Mouse (Mus musculus) CH12.LX (cell line): ENCODE data around the gene Ate1.

Experiments used
- CHD2 ChIP-seq: IDR thresholded peaks from 2 replicates; pipeline ENCODE4 v1.6.1; 2011; ENCODE audit warnings: low read length, improper control_type of control experiment
- HCFC1 ChIP-seq: IDR thresholded peaks from 2 replicates; pipeline ENCODE4 v1.6.1; 2012; ENCODE audit warnings: low read depth, mild to moderate bottlenecking, inconsistent platforms, low read length, improper control_type of control experiment
- MAZ ChIP-seq: IDR thresholded peaks from 2 replicates; pipeline ENCODE4 v1.6.1; 2012; ENCODE audit warnings: low read depth, mild to moderate bottlenecking, inconsistent platforms, low read length, improper control_type of control experiment, moderate library complexity
- RAD21 ChIP-seq: IDR thresholded peaks from 2 replicates; pipeline ENCODE4 v1.6.1; 2011; ENCODE audit warnings: low read depth, mild to moderate bottlenecking, low read length, improper control_type of control experiment, moderate library complexity
- RCOR1 ChIP-seq: conservative IDR thresholded peaks from 2 replicates; pipeline ENCODE4 v1.6.1; 2012; ENCODE audit warnings: low read depth, mild to moderate bottlenecking, inconsistent platforms, low read length, improper control_type of control experiment
- TBP ChIP-seq: conservative IDR thresholded peaks from 2 replicates; pipeline ENCODE4 v1.6.1; 2011; ENCODE audit warnings: low read depth, low read length, improper control_type of control experiment
- TCF12 ChIP-seq: IDR thresholded peaks from 2 replicates; pipeline ENCODE4 v1.6.1; 2014; ENCODE audit warnings: low read depth, mild to moderate bottlenecking, inconsistent platforms, low read length, improper control_type of control experiment
- USF1 ChIP-seq: IDR thresholded peaks from 2 replicates; pipeline ENCODE4 v1.6.1; 2014; ENCODE audit warnings: low read depth, mild to moderate bottlenecking, inconsistent platforms, low read length, improper control_type of control experiment
- USF2 ChIP-seq: conservative IDR thresholded peaks from 2 replicates; pipeline ENCODE4 v1.6.1; 2011; ENCODE audit warnings: low read depth, low read length, improper control_type of control experiment
- ZKSCAN1 ChIP-seq: IDR thresholded peaks from 2 replicates; pipeline ENCODE4 v1.6.1; 2012; ENCODE audit warnings: low read depth, inconsistent platforms, low read length, improper control_type of control experiment, borderline replicate concordance

DNA sequence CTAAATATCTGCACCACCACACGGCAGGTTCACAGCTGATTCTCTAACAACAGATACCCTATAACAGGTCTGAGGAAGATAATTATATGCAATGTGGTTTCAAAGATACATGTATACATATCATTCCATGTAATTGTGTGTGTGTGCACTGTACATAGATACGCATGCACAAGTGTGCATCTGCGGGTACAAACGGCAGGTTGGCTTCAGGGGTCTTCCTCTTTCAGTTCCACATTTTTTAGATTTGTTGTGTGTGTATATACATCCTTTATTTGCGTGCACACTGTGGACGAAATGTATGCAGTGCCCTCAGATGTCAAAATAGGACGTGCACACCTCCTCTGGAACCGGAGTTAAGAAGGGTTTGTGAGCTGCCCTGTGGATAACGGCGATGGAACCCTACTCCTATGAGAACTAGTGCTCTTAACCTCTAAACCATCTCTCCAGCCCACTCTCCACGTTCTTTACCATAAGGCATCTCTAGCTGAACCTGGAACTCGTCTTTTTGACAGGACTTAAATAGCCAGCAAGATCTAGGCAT, 27.5 kb upstream of the Ate1 start:
- TF ChIP-seq HCFC1, result no peak
- no peak for TF ChIP-seq USF1
- no peak for TF ChIP-seq TCF12
- TF ChIP-seq RCOR1, result no peak
- TF ChIP-seq MAZ, result no peak
- no peak for TF ChIP-seq USF2
- no peak for TF ChIP-seq RAD21
- no peak for TF ChIP-seq TBP
- TF ChIP-seq ZKSCAN1, result no peak
- no peak for TF ChIP-seq CHD2
